Mouse (Mus musculus): Measurements from ENCODE around the gene Fancc.

DNA sequence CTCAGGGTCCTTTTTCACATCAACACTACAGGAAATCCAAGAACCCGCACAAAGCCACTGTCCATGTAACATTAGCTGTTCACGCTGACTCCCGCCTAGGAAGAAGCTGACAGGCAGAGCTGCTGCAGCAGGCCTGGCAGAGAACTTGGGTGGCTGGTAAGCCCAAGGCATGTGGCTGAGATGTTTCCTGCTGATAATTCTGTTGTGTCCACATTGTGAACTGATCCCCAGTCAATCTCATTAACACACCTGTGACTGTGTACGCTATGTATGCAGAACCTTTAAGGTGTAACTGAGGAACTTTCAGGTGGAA lies 182.5 kb downstream of the Fancc start:
- no peak for TF ChIP-seq CTCF (IDR thresholded peaks at IDR 0.05; ENCODE audit: insufficient read depth, low read length)
- no peak for TF ChIP-seq POLR2A (IDR thresholded peaks at IDR 0.05; ENCODE audit: borderline replicate concordance, extremely low read depth, low read depth, low read length)
